Mouse (Mus musculus) neural tube, embryonic 15.5 days (tissue): ENCODE measurements around the gene 1700047I17Rik2. TPM values are rescaled to one million over a fixed set of nuclear protein-coding genes. Genes with fewer than 3 reads are reported as not detected.
"Not testable (repeated sequence)": the region's sequence is repeated elsewhere in the genome, so short reads cannot be mapped to it uniquely, and the experiment has no call there.

Source experiments
- ATAC-seq: fragments of 200-750 bp; cut with Nextera tagmentation; 2 replicates; pipeline ENCODE4 v1.8.0; 2017; ENCODE audit warnings: mild to moderate bottlenecking, moderate TSS enrichment, moderate library complexity; ENCODE audit not compliant: low FRiP score
- H3K27ac ChIP-seq: fragments of 300-500 bp; sonication (generic); replicated peaks from 2 replicates; pipeline ENCODE4 v1.5.1; 2015; ENCODE audit warnings: mild to moderate bottlenecking, inconsistent platforms
- H3K27me3 ChIP-seq: fragments of 300-500 bp; sonication (generic); replicated peaks from 2 replicates; pipeline ENCODE4 v1.6.1; 2015; ENCODE audit warnings: inconsistent platforms
- H3K36me3 ChIP-seq: fragments of 300-500 bp; sonication (generic); 2 replicates; pipeline ENCODE4 v1.6.1; 2015; ENCODE audit warnings: inconsistent platforms
- H3K4me1 ChIP-seq: fragments of 300-500 bp; sonication (generic); 2 replicates; pipeline ENCODE4 v1.6.1; 2015; ENCODE audit warnings: inconsistent platforms
- H3K4me2 ChIP-seq: fragments of 300-500 bp; sonication (generic); 2 replicates; pipeline ENCODE4 v1.6.1; 2015; ENCODE audit warnings: inconsistent platforms, mild to moderate bottlenecking, moderate library complexity
- H3K4me3 ChIP-seq: fragments of 300-500 bp; sonication (generic); replicated peaks from 2 replicates; pipeline ENCODE4 v1.5.1; 2015; ENCODE audit warnings: mild to moderate bottlenecking, inconsistent platforms
- H3K9ac ChIP-seq: fragments of 300-500 bp; sonication (generic); replicated peaks from 2 replicates; pipeline ENCODE4 v1.6.1; 2015; ENCODE audit warnings: mild to moderate bottlenecking, inconsistent platforms
- H3K9me3 ChIP-seq: fragments of 300-500 bp; sonication (generic); replicated peaks from 2 replicates; pipeline ENCODE4 v1.6.1; 2016; ENCODE audit warnings: inconsistent platforms
- WGBS: fragments of 180-500 bp; shearing (Covaris S2); methylation state at CpG from one replicate; pipeline ENCODE4 v1.1.7; 2015; ENCODE audit warnings: mixed read lengths; 5-methylcytosine and 5-hydroxymethylcytosine counted together
- polyA plus RNA-seq: library from polyadenylated mRNA; unstranded; fragments of >200 nt; fragmentation: Nextera tagmentation; extraction: Ambion mirVana; gene quantifications from 2 replicates; pipeline ENCODE4 v1.2.1, GENCODE M21; 2015

Gene 1700047I17Rik2
- polyA plus RNA-seq: not detected in 2 replicates

DNA sequence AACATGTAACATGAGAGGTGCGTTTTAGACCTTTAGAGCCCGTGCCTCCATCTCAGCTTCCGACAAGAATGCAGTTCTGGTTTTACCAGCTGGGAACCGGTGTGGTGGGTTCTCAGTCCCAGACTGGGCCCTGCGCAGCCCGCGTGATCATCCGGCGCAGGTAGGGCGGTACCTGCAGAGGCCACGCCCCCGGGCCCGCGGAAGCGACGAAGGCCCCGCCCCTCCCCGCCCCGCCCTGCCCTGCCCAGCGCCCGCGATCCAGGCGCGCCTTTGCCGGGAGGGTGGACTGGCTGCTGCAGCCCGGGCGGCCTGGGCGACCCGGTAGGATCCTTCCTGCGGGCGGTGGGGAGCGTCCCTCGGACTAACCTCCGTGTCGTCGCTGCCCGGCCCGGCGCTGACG lies at the start of gene 1700047I17Rik2:
1700047I17Rik2 (plus strand) TSS at position 287 of the 400 bp plus-strand sequence.
- not testable (repeated sequence) for H3K4me3 ChIP-seq, H3K27ac ChIP-seq, H3K27me3 ChIP-seq, H3K4me1 ChIP-seq, H3K36me3 ChIP-seq, H3K9ac ChIP-seq, H3K9me3 ChIP-seq, H3K4me2 ChIP-seq
- ATAC-seq: peak; percentile 99
- no CpG with 5 or more reads among the region's 40 CpGs for WGBS

DNA sequence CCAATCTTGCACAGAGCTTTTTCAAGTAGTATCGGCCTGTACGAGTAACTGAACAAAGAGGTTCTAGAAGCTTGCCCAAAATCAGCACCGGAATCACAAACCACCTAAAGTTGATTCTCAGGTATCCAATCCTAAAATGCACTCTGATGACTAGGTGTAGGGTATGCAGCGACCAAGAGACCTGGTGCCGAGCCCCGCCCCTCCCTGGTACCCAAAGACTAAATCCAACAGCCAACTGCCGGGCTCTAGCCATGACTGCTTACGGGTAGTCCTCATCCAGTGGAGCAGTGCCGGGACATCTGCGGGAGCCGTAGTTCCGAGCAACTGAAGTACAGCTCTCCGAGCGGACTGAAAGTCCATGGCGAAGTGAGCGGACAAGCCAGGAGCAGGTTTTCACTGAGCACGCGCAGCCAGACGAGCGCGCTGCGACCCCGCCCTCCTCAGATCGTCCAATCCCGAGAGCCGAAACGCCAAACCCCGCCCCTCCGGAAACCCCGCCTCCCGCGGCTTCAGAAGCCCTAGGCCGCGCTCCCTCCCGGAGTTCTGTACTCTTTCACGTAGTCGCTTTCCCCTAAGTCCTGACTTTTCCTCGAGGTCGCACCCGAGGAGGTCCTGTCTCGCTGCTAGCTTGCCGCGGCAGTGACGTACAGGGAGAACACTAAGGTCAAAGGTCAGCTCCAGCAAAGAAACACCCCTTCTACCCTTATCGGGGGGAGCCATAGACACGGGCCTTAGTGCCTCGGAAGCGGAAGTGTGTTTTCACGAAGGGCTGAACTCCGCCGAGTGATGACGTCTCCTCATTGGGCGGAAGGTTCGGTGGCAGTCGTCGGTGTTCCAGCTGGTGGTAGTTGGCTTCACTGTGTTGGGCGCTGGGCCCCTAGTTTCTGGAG lies 44.6 kb upstream of the 1700047I17Rik2 start, which contains the start of gene Srp54b:
Srp54b (plus strand) TSS at position 546 of the 890 bp plus-strand sequence.
- H3K9me3 ChIP-seq, H3K9ac ChIP-seq, H3K4me2 ChIP-seq, H3K27me3 ChIP-seq, H3K27ac ChIP-seq, H3K4me1 ChIP-seq, H3K36me3 ChIP-seq: not testable (repeated sequence)
- no CpG with 5 or more reads among the region's 57 CpGs for whole genome bisulfite sequencing
- ATAC-seq: peak; percentile 99
- H3K4me3 ChIP-seq: peak within 1 kb of the TSS; percentile 31

DNA sequence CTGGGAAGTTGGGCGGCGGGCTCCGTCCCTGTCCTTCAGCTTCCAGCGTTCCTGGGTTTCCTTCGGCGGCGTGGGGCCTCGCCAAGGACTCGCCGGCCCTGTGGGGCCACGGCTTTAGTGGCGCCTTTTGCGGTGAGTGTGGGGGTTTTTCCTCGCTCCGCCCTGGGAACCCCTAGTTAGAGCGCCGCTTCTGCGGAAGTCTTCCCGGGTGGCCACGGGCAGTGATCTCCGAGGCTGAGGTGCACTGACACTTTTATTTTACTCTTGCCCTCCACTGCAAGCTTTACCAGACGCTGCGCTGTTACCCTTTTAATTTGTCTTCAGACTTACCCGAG lies 44.0 kb upstream of the 1700047I17Rik2 start:
- not testable (repeated sequence) for H3K9me3 ChIP-seq, H3K27me3 ChIP-seq, H3K36me3 ChIP-seq, H3K27ac ChIP-seq, H3K9ac ChIP-seq, H3K4me1 ChIP-seq, H3K4me2 ChIP-seq
- peak overlapping the region; percentile 31 for H3K4me3 ChIP-seq
- WGBS: 0% methylated on average over 11 of the region's 24 CpGs
- peak; percentile 46 for ATAC-seq

DNA sequence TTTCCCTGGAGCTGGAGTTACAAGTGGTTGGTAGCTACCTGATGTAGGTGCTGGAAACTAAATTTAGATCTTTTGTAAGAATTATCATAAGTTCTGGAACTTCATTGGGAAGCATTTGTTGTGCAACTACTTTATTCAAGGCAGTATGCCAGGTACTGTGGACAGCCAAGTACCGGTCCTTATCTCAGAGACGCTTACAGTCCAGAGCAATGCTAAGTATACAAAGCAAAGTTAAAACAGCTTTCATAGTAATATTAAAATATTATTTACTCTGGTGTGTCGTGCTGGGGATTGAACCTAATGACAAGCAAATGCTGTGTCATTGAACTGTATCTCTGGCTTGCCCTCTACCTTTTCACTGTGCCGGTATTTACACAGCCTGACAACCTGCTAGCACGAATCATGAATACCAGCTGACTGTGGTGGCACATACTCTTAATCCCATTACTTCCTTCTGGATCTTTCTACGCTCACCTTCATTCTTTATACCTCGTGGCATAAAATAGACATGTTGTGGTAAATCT lies 32.3 kb upstream of the 1700047I17Rik2 start:
- H3K4me2 ChIP-seq, H3K27me3 ChIP-seq, H3K36me3 ChIP-seq, H3K4me1 ChIP-seq, H3K4me3 ChIP-seq, H3K27ac ChIP-seq, ATAC-seq, H3K9ac ChIP-seq, H3K9me3 ChIP-seq: not testable (repeated sequence)
- no CpG with 5 or more reads among the region's 7 CpGs for WGBS

DNA sequence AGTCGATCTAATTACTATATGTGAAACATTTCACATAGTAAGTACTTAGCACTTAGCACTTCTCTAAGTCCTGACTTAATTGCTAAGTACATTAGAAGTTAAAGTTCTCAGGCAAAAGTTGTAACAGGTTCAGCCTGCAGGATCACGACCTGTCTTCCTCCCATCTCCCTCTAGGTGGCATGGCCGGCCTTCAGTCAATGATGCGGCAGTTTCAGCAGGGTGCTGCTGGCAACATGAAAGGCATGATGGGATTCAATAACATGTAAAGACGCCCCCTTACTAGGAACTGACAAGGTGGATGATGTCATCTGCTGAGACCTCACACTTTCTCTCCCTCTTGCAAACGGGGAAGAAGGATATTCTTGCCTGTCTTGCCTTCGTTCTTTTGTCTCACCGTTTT lies 11.7 kb upstream of the 1700047I17Rik2 start:
- H3K4me3 ChIP-seq, ATAC-seq, H3K9me3 ChIP-seq, H3K36me3 ChIP-seq, H3K4me2 ChIP-seq, H3K27me3 ChIP-seq, H3K4me1 ChIP-seq, H3K27ac ChIP-seq, H3K9ac ChIP-seq: not testable (repeated sequence)
- no CpG with 5 or more reads among the region's 8 CpGs for WGBS

DNA sequence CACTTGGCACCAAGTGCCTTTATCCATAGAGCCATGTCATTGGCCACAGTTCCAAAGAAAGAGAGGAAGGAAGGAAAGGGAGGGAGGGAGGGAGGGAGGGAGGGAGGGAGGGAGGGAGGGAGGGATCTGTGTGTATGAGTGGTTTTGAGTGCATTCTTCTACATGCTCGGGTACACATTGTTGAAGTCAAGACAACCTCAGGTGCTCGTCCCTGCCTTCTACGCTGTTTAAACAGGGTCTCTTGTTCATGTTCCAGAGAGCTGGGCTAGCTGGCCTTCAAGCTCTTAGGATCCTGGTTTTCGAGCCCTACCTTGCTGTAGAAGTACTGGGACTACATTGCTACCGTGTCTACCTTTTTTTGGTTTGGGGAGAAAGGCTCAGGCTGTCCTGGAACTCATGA lies 10.3 kb upstream of the 1700047I17Rik2 start:
- H3K4me2 ChIP-seq, H3K9ac ChIP-seq, H3K9me3 ChIP-seq, H3K27me3 ChIP-seq, H3K4me1 ChIP-seq, H3K27ac ChIP-seq, H3K36me3 ChIP-seq, H3K4me3 ChIP-seq, ATAC-seq: not testable (repeated sequence)
- no CpG with 5 or more reads among the region's 5 CpGs for WGBS

DNA sequence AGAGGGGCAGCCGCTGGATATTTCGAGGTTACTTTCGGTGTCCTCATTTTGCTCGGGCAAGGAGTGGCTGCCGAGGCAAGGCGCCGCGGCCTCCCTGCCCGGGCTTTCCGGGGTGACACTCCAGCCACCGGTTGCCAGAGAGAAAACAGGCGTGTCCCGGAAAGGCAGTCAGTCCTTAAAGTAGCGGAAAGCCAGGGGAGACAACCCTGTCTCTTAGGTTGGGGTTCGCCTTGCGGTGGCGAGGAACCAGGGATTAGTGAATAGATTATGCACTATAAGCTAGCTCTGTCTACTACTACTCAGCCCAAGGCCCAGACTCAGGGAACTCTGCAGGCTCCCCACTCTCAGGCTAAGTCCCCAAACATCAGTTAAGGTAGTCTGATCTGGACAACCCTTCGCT lies 407 bp downstream of the 1700047I17Rik2 start:
- not testable (repeated sequence) for H3K4me1 ChIP-seq, H3K9ac ChIP-seq, H3K27me3 ChIP-seq, H3K4me3 ChIP-seq, H3K9me3 ChIP-seq, H3K36me3 ChIP-seq, H3K4me2 ChIP-seq, H3K27ac ChIP-seq
- WGBS: no CpG with 5 or more reads among the region's 18 CpGs
- peak; percentile 70 for ATAC-seq

DNA sequence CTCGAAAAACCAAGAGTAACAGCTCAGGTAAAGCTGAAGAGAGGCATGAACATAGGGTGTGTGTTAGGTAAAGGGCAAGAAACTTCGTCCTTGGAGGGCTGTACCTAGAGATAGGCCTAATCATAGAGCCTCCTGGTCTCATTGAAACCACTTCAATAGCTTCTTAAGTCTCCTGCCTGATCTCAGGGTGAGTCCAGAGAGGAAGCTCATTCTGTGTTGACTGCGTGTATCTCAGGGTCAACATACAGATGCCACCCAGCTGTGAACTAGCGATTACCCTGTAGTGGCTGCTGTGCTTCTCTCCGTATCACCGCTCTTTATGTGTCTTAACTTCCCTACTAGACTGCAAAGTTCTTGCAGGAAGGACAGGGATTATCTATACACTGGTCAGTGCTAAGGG lies 13.6 kb downstream of the 1700047I17Rik2 start:
- WGBS: no CpG with 5 or more reads among the region's 6 CpGs
- H3K27me3 ChIP-seq, H3K9me3 ChIP-seq, H3K36me3 ChIP-seq, H3K27ac ChIP-seq, H3K4me3 ChIP-seq, H3K4me1 ChIP-seq, H3K4me2 ChIP-seq, H3K9ac ChIP-seq, ATAC-seq: not testable (repeated sequence)

DNA sequence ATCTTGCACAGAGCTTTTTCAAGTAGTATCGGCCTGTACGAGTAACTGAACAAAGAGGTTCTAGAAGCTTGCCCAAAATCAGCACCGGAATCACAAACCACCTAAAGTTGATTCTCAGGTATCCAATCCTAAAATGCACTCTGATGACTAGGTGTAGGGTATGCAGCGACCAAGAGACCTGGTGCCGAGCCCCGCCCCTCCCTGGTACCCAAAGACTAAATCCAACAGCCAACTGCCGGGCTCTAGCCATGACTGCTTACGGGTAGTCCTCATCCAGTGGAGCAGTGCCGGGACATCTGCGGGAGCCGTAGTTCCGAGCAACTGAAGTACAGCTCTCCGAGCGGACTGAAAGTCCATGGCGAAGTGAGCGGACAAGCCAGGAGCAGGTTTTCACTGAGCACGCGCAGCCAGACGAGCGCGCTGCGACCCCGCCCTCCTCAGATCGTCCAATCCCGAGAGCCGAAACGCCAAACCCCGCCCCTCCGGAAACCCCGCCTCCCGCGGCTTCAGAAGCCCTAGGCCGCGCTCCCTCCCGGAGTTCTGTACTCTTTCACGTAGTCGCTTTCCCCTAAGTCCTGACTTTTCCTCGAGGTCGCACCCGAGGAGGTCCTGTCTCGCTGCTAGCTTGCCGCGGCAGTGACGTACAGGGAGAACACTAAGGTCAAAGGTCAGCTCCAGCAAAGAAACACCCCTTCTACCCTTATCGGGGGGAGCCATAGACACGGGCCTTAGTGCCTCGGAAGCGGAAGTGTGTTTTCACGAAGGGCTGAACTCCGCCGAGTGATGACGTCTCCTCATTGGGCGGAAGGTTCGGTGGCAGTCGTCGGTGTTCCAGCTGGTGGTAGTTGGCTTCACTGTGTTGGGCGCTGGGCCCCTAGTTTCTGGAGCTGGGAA lies 30.5 kb downstream of the 1700047I17Rik2 start, which contains the start of gene Srp54c:
Srp54c (plus strand) TSS at position 543 of the 894 bp plus-strand sequence.
- ATAC-seq: peak; percentile 98
- H3K9ac ChIP-seq, H3K36me3 ChIP-seq, H3K9me3 ChIP-seq, H3K4me1 ChIP-seq, H3K27me3 ChIP-seq, H3K27ac ChIP-seq: not testable (repeated sequence)
- Histone ChIP-seq H3K4me2 (peak within 1 kb of the TSS; percentile 30; the same call in 1 of the 2 replicates), H3K4me3 (peak within 1 kb of the TSS; percentile 37)
- WGBS: no CpG with 5 or more reads among the region's 57 CpGs

DNA sequence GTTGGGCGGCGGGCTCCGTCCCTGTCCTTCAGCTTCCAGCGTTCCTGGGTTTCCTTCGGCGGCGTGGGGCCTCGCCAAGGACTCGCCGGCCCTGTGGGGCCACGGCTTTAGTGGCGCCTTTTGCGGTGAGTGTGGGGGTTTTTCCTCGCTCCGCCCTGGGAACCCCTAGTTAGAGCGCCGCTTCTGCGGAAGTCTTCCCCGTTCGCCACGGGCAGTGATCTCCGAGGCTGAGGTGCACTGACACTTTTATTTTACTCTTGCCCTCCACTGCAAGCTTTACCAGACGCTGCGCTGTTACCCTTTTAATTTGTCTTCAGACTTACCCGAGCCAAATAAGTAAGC lies 31.1 kb downstream of the 1700047I17Rik2 start:
- H3K27ac ChIP-seq, H3K4me1 ChIP-seq, H3K9me3 ChIP-seq, H3K36me3 ChIP-seq, H3K9ac ChIP-seq, H3K27me3 ChIP-seq, ATAC-seq: not testable (repeated sequence)
- 0% methylated on average over 12 of the region's 25 CpGs for WGBS
- Histone ChIP-seq H3K4me2 (peak overlapping the region; percentile 30; the same call in 1 of the 2 replicates), H3K4me3 (peak overlapping the region; percentile 37)

DNA sequence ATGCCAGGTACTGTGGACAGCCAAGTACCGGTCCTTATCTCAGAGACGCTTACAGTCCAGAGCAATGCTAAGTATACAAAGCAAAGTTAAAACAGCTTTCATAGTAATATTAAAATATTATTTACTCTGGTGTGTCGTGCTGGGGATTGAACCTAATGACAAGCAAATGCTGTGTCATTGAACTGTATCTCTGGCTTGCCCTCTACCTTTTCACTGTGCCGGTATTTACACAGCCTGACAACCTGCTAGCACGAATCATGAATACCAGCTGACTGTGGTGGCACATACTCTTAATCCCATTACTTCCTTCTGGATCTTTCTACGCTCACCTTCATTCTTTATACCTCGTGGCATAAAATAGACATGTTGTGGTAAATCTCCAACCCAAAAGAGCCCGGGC lies 42.9 kb downstream of the 1700047I17Rik2 start:
- H3K4me3 ChIP-seq, ATAC-seq, H3K36me3 ChIP-seq, H3K27ac ChIP-seq, H3K9ac ChIP-seq, H3K4me2 ChIP-seq, H3K27me3 ChIP-seq, H3K9me3 ChIP-seq, H3K4me1 ChIP-seq: not testable (repeated sequence)
- WGBS: no CpG with 5 or more reads among the region's 8 CpGs

DNA sequence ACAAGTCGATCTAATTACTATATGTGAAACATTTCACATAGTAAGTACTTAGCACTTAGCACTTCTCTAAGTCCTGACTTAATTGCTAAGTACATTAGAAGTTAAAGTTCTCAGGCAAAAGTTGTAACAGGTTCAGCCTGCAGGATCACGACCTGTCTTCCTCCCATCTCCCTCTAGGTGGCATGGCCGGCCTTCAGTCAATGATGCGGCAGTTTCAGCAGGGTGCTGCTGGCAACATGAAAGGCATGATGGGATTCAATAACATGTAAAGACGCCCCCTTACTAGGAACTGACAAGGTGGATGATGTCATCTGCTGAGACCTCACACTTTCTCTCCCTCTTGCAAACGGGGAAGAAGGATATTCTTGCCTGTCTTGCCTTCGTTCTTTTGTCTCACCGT lies 62.6 kb downstream of the 1700047I17Rik2 start:
- not testable (repeated sequence) for H3K27me3 ChIP-seq

More for the DNA sequence above, 62.6 kb downstream of the 1700047I17Rik2 start:
- H3K27ac ChIP-seq, H3K9ac ChIP-seq, H3K4me1 ChIP-seq, H3K4me2 ChIP-seq, ATAC-seq, H3K9me3 ChIP-seq, H3K4me3 ChIP-seq: not testable (repeated sequence)
- WGBS: no CpG with 5 or more reads among the region's 8 CpGs
- peaks cover 16% of the 10 kb centered on the region for H3K36me3 ChIP-seq
